Mouse (Mus musculus) small intestine, adult 2 months (tissue): ENCODE results near the gene Sema4d.

ENCODE experiments used
- CTCF ChIP-seq: fragments of 200-500 bp; IDR thresholded peaks from 2 replicates; pipeline ENCODE4 v1.5.1; 2012; ENCODE audit warnings: low read depth, mild to moderate bottlenecking, control low read depth, inconsistent platforms, low read length, moderate library complexity, mixed read lengths; ENCODE audit not compliant: insufficient replicate concordance, insufficient read length; ENCODE audit errors: extremely low read depth
- POLR2A ChIP-seq: fragments of 200-500 bp; IDR thresholded peaks from 2 replicates; pipeline ENCODE4 v1.6.1; 2012; ENCODE audit warnings: low read depth, mild to moderate bottlenecking, control low read depth, inconsistent platforms, low read length, moderate library complexity

- TF ChIP-seq POLR2A (no peak), CTCF (no peak)
Observed at GRCm38 (mm10) chr13:51646362-51647027, 147.1 kb downstream of the Sema4d start.
